Mouse (Mus musculus): ENCODE measurements around the gene Hddc2.
"Not testable (repeated sequence)": the region's sequence is repeated elsewhere in the genome, so short reads cannot be mapped to it uniquely, and the experiment has no call there.

Gene Hddc2

GRCm38 (mm10) chr10:31354886-31355461 lies 41.8 kb downstream of the Hddc2 start:
- no peak for DNase-seq

GRCm38 (mm10) chr10:31359749-31360148 lies 46.6 kb downstream of the Hddc2 start:
- no peak for DNase-seq

- not testable (repeated sequence) for DNase-seq
Observed at GRCm38 (mm10) chr10:31370200-31370599, 57.0 kb downstream of the Hddc2 start.

All from cerebellum, adult 11-12 months (tissue).